Mouse (Mus musculus) liver, adult 2 months (tissue): ENCODE results near the gene Ptp4a2.

ENCODE experiments used
- CTCF ChIP-seq: fragments of 200-500 bp; IDR thresholded peaks from 2 replicates; pipeline ENCODE4 v1.5.1; 2011; ENCODE audit warnings: low read depth, low read length, control low read depth
- POLR2A ChIP-seq: fragments of 200-500 bp; IDR thresholded peaks from 2 replicates; pipeline ENCODE4 v1.6.1; 2011; ENCODE audit warnings: low read length, control low read depth; ENCODE audit not compliant: insufficient read depth; ENCODE audit errors: extremely low read depth

DNA sequence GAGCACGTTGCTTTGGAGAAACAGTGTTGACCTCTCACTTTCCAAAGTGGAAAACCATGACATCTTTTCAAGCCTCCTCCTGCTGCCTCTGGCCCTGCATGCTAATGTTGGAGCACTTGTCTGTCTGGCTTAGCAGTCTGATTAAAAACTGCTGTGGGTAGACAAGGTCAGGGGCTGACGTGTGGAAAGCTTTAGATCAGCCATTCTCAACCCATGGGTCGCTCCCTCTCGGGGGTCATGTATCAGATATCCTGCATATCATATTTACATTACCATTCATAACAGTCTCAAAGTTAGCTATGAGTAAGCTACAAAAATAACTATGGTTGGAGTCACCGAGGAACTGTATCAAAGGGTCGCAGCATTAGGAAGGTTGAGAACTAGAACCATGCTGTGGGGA, 57.2 kb downstream of the Ptp4a2 start:
- TF ChIP-seq POLR2A = no peak
- TF ChIP-seq CTCF = no peak
